Mouse (Mus musculus): ENCODE data around the gene Neu4.

- TF ChIP-seq POLR2A (IDR thresholded peaks at IDR 0.05; ENCODE audit: extremely low read depth, insufficient read depth, low read length) (no peak), CTCF (IDR thresholded peaks at IDR 0.05; ENCODE audit: low read depth, low read length) (no peak)
Observed at GRCm38 (mm10) chr1:94028741-94029140, 8.5 kb downstream of the Neu4 start.
